Mouse (Mus musculus): ENCODE data around the gene Ndufa4l2.

Gene Ndufa4l2

DNA sequence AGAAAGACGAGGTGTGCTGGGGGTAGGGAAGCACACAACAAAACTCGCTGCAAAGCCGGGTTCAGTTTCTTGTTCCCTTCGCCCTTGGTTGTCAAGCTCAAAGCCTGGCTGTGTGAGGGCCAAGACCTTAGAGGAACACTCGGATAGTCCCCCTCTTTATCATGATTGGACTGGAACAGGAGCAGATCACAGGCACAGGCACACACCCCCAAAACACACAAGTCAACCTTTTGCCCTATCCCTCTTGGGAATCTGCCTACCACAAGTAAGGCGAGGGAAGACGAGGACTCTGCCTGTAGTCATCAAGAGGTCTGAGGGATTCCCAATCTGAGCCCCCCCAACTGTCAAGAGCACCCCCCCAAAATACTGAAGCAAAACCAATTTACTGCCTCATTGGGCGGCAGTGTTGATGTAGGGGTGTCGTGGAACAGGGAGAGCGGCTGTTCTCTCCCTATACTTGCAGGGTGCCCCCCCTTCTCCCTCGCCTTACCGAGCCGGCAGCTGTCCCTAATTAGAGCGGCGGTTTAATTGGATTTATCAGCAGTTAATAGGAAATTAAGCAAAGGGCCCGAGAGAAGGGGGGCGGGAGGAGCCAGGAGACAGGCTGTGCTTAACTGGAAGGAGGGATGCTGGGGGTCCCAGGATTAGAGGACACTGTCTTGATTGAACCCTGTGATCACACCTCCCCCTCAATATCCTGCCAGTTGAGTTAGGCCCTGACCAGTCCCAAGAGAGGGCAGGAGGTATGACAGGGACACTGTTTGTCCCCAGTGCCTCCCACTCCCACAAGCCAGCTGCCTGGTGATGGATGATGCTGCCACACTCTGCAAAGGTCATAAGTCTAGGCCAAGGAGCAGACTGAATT, 4.7 kb upstream of the Ndufa4l2 start:
- no peak for DNase-seq (ENCODE audit: low spot score)

DNA sequence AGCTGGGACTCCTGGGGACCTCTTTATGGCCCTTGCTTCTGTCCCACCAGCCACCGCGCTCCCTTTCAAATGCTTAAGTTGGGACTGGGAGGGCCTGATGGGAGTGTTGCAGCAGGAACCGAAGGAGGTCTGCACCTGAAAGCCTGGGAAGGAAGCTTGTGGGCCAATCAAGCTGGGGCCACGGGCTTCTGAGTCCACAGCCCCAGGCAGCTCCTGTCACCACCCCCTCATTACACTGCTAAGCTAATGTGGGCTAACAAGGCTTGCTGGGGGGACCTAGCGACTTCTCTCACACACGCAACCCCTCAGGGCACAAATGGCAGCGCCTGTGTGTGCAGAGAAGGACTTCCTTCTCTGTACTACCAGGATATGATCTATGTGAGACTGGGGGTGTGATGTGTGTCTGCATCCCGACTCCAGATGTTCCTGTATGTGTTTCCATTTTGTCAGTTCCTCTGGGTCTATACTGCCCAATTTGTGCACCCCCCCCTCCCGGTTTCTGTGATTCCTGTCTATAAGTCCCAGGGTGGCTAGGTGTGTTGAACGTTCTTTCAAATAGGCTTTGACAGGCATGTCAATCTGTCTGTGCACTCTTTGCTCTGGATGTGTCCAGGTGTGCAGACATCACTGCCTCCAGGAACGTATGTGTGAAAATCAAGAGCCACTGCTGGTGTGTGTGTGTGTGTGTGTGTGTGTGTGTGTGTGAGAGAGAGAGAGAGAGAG, 3.7 kb upstream of the Ndufa4l2 start:
- DNase-seq (ENCODE audit: low spot score) = no peak

DNA sequence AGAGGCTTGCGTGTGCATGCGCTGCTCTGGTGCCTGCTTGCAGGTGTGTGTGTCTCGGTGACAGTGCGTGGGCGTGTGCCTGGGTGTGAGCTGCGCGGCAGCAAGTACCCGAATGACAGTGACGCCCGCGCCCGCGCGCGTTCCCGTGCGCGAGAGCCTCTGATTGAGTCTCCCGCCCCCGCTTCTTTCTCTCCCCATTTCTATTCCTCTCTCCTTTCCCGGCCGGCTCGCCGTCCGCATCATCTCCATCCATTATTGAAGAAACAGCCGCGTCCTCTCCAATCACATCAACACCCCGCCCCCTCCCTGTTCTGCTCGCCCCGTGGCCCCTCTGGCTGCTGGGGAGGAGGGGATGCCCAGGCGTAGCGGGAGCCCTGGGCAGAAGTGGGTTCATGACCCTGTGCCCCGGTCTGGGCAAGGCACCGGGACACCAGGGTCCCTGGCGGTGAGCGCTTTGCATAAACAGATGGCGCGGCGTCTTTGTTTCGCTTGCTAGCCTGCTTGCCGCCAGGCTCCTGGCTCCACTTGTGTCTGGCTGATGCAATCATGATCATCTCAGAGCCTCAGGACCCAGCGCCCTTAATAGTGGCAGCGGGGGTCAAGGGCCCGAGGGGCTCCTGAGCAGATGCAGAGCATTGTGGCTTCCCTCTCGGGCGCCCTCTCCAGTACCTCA, 3.0 kb upstream of the Ndufa4l2 start:
- DNase-seq (ENCODE audit: low spot score) = peak; percentile 38

DNA sequence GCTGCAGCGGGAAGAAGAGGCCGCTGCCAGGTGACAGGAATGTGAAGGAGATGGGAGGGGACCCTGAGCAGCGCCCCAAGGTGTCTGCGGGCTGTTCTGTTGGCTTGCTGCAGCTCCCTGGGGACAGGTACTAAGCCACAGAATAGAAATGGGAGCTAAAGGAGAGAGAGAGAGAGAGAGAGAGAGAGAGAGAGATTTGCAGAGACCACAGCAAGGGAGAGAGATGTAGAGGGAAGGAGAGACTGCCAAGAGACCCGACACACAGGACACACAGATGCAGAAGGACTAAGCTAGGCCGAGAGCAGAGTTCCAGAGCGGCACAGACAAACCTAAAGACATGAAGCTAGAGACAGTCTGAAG, 2.5 kb upstream of the Ndufa4l2 start:
- no peak for DNase-seq (ENCODE audit: low spot score)

DNA sequence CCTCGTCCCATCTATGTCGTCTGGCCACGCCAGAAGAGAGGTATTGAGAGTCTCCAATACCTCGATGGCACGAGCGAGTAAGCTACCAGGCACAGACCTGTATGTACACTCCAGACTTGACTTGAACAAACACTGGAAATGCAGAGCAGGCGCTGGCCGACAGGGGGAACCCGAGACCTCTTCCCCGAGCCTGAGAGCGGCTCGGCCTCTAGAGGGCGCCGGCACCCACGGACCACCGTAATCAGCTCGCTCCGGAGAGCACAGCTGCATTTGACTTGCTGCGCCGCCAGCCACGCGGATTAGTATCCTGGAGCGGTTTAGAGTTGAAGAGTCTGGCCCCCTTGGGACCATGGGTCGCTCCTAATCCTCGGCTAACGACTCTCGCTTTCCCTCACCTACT, 2.0 kb upstream of the Ndufa4l2 start:
- DNase-seq (ENCODE audit: low spot score) = peak; percentile 94

DNA sequence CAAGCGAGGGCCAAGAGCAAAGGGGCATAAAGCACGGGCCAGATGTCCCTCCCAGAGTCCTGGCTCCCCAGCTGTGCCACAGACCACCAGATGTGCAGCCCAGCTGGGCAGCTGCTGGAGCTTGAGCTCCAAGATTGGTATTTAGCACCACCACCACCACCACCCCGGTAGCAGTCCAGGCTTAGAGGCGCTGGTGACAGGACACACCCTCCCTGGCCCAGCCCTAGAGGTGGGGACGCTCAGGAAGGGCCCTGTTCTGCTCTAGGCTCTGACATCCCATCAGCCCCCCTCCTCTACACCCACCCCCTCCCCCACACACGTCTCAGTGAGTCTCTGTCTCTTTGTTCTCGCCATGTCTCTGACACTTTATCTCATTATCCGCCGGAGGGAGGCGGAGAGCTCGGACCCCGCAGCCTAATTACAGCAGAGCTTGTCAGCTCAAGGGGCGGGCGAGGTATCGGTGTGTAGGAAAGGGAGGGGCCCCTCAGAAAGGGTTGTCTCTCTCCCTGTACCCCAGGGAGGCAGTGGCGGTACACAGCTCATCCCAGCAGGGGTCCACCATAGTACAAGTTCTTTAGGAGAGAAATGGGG, 1.2 kb upstream of the Ndufa4l2 start:
- DNase-seq (ENCODE audit: low spot score) = no peak

DNA sequence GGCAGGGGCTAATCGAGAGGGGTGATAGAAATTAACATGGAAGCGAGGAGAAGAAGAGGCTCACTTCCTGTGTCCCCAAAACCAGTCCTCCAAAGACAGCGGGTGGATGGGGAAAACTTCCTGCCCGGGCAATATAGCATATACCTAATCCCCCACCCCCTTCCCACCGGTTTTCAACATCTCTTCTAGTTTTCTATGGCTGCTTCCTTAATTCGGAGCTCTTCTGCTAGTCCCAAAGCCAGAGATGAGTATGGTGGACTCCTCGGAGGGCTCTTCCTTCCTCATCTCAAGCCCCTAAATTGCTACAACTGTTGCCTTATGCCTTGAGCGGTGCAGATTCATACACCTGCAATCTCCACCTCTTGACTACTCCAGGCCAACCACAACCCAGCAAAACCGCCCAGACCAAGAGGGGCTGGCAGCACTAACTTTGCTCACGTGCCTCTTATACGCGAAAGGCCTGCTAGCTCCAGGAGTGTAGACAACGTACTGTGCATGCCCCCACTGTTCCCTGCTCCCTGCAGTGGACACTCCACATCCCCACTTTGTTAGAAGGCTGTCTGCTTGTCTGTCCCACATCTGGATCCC, 562 bp upstream of the Ndufa4l2 start:
- DNase-seq (ENCODE audit: low spot score) = no peak

DNA sequence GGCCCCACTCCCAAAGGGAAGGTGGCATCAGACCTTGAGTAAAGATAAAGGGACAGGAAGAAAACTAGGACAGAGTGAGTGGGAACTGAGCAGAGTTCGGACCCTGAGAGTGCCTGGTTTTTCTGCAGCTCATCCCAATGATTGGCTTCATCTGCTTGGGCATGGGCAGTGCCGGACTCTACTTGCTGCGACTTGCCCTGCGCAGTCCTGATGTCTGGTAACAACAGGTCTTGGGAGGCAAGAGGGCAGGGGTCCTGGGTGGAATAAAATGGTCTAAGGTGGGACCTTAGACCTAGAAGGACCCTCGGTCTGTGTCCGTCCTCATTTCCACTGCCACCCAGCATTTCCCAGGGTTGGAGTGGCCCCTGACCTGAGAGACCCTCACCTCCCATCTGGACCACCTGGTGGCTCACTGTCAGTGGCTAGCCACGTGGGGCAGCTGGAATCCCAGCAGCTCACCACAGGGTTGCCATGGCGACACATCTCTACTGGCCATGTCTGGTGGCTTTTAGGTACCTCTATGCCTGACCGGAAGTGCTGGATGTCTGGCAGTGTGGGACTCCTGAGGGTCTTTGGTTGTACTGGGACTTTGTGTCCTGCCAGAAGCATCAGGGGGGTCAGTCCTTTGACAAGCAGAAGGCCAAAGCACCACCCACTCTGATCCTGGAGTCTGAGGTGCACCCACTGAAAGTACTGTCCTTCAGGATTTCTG, 660 bp downstream of the Ndufa4l2 start:
- no peak for DNase-seq (ENCODE audit: low spot score)

DNA sequence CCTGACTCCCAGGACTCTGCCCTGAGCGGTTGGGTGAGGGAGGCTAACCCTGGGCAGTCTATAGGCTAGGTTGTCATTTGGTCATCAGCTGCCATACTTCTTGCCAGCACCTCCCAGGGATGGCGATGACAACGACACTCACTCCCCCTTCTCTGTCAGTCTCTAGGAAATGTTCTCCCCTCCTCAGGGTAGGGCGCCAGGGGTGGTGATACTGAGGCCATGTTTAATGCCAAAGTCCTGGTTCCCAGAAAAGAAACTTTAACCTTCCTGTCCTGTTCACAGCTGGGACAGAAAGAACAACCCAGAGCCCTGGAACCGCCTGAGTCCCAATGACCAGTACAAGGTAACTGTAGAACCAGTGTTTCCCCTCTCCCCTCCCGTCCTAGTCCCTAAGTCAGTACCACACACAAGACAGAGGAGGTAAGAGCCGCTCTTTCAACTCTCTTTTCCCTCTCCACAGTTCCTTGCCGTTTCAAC, 1.3 kb downstream of the Ndufa4l2 start:
- no peak for DNase-seq (ENCODE audit: low spot score)

DNA sequence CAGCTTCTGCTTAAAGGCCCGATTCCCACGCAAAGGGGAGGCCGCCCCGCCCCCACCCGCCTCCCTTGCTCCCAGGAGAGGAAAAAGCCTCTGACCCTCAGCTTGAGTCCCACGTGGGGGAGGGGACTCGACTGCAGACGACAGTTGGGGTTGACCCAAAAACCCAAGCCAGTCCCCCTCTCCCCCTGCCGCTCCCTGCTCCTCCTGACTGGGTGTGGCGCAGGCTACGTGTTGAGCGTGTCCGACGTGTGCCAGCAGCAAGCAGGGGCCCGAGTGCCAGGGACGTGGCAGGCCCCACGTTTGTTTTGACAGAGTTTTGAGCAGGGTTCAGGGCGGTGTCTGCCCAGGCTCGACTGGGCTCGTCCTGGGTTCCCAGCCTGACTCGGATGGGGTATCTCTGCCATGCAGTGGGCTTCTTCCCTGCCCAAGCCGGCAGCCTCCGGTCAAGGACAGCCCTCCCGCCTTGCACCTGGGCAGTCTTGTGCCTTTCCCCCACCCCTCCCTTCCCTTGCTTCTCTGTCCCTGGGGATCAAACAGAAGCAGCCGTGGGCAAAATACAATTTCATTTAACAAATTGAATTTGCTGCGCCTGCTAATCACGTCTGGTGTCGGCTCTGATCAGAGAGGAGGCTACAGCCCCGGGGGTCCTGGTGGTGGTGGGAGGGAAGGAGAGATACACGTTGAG, 2.0 kb downstream of the Ndufa4l2 start:
- DNase-seq (ENCODE audit: low spot score) = no peak

DNA sequence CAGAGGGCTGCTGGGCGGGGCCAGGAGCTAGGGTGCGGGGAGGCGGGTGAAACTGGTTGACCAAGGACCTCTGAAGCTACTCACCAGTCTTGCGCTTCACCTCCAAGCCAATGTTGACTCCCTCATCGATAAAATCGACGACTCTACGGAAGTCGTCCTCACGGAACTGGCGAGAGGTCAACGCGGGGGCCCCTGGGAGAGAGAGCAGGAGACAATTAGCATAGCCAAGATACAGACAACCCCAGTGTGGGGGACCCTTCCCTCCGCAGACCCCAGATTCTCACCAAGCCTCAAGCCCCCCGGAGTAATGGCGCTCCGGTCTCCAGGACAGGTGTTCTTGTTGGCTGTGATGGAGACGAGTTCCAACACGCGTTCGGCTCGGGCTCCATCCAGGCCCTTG, 3.2 kb downstream of the Ndufa4l2 start:
- DNase-seq (ENCODE audit: low spot score) = no peak

DNA sequence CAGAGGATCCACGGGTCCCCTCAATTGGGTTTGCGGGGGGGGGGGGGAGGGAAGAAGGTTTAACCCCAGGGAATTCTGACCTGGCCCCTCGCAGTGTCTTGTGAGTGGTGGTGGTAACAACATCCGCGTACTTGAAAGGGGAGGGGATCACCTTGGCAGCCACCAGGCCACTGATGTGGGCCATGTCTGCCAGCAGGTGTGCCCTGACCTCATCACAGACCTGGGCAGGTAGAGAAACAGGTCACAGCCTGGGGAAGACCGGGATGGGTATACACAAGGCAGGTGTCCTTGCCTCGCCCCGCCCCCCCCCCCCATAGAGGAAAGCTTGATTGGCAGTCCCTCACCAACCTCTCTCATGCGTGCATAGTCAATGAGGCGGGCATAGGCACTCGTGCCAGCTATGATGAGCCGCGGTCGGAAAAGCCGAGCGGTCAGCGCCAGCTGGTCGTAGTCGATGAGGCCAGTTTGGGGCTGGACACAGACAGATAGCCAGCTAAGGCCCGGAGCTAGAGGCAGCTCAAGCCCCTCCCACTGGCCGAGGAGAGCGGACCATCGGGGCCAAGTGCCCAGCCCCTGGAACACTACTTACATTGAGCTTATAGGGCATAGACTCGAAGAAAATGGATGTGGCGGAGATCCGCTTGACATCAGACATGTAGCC, 4.4 kb downstream of the Ndufa4l2 start:
- DNase-seq (ENCODE audit: low spot score) = no peak

DNA sequence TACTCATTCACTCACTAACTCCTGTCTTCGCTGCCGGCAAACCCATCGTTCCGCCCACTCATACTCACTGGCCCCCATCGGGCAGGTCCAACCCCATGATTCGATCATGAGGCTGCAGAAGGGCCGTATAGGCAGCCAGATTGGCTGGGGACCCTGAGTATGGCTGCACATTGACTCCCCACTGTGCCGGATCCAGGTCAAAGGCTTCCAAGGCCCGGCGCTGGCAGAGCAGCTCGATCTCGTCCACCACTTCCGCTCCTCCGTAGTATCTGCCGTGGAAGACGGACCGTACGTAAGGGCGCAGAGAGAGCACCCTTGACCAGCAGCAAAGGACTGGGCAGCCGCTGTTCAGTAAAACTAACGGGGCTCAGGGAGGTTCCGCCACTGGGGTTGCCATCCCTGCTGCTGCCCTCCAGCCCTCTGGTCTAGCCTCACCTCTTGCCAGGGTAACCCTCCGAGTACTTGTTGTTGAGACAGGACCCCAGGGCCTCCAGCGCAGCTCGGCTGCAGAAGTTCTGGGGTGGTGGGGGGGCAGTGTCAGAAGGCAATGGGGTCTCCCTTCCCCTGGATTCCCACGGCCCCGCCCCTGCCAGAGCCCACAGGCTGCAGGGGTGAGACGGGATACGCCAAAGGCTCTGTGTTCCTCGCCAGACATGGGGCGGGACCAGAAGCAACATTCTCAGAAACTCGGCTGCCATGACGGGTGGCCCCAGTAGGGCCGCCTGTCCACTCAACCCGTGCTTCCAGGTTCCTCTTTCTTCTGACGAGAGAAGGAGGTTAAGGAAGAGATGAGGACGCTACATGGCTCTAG, 5.3 kb downstream of the Ndufa4l2 start:
- DNase-seq (ENCODE audit: low spot score) = no peak

DNA sequence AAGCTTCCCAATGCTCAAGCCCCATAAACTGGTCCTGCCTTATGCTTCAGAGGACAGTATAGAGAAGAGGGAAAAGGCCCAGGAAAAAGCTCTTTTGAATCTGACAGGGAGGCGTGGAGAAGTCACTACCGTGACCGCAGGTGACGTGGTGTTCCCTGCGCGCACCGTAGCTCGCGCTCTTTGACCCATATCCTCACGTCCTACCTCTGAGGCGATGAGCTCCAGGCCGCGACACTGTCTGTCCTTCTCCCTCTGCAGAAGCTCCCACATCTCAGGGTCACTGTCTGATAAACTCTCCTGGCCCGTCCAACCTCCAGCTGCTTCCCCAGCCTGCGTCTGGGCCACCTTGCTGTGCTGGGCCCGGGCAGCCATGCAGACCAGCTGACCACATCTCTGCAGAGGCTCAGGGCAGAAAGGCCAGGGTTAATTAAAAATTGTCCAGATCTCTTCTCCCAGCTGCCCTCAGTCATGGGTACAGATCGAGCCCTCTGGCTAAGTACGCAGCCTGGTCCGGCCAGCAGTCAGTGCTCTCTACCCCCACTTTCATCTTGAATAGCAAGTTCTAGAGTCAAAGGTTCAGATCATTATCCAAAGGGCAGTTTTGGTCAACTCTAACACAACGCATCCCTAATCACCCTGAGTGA, 6.1 kb downstream of the Ndufa4l2 start:
- DNase-seq (ENCODE audit: low spot score) = no peak

DNA sequence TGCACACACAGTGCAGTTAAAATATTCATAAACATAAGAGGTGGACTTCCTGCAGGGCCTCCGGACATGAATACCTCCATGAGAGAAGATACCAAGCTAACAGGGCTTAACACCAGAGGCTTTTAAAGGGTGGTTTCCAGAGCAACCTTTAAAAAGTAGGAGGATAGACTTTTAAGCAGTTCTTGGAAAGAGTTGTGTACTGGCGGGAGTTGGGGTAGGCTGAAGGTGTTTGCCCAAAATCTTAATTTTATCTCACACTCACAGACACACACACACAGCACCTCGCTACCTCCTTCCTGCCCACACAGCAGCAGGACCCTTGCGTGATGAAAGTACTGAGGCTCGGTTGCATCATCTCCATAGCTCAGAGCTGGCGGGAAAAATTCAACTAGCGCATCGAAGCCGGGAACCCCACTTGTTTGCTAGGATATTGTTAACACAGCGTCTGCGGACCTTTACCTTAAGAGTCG, 6.9 kb downstream of the Ndufa4l2 start:
- DNase-seq (ENCODE audit: low spot score) = no peak

DNA sequence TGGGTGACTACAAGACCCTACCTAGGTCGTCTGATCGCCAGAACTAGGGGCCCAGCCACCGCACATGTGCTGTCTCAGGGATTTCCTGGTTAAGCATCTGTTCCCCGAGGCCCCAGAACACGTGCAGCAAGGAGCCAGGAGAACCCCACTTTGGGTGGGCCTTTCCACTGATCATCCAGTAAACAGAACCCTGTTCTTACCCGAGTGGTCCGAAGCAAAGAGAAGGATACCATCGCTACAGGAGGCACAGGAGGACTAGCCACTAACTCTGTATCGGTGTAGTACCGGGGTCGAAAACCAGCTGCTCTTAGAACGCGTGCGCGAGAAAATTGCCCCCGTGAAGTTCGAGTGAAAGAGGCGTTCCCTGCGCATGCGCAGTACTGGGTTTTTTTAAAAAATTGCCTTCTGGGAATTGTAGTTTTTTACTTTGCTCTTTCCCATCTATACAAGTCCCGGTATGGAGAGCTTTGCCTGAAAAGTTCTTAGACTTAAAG, 7.4 kb downstream of the Ndufa4l2 start, which contains the start of gene Shmt2:
Gene Shmt2 (minus strand): TSS at position 357 of the 494 bp plus-strand sequence.
- DNase-seq (ENCODE audit: low spot score) = peak; percentile 82

DNA sequence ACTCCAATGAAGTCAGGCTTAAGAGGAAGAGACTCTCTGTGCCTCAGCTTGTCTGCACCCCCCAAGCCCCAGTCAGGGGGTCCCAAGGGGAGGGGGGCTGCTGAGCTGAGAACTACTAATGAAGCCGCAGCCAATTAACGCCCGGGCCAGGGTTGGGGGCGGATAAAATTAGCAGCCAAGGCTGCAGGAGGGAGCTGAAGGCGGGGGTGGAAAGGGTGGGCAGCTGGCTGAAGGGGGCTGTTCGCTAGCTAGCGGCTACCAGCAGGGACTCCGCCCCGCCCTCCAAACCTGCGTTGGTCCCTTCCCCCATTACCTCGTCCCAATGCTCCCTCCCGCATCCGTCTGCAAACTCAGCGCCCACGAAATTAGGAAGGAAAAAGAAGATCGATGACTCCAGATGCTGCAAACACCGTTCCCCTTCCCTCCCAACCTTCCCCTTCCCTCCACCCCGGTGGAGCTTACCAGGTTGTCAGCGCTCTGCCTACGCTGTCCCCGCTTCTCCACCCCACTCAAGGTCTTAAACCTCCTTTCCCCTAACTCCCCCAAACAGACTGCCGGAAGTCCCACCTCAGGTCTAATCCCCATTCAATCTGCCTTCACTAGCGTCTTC, 10.0 kb downstream of the Ndufa4l2 start:
- no peak for DNase-seq (ENCODE audit: low spot score)

DNA sequence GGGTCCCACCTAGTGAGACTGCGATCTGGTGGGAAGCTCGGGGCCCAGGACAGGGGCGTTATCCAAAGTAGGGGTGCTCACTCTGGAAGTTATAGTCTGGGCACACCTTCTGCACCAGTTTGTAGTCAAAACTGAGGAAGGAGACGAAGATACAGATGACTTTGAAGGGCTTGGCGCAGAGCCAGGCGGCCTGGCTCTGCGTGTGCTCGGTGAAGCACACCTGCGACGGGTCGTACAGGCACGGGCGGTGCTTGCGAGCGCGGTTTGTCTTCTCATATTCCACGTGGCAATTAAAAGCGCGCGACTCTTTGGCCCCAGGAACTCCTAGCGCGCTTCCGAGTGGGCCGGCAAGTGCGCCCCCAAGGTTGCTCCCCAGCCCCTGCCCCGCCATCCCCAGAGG, 11.3 kb downstream of the Ndufa4l2 start:
- no peak for DNase-seq (ENCODE audit: low spot score)
